Mouse (Mus musculus): Measurements from ENCODE around the gene Zmynd11. TPM values are rescaled to one million over a fixed set of nuclear protein-coding genes. Genes with fewer than 3 reads are reported as not detected.
A peak's percentile ranks its signal among the peaks of the same experiment; 100 is the strongest.

Gene Zmynd11
- total RNA-seq, 2 experiments from 2014 or later = 106 to 127 TPM

DNA sequence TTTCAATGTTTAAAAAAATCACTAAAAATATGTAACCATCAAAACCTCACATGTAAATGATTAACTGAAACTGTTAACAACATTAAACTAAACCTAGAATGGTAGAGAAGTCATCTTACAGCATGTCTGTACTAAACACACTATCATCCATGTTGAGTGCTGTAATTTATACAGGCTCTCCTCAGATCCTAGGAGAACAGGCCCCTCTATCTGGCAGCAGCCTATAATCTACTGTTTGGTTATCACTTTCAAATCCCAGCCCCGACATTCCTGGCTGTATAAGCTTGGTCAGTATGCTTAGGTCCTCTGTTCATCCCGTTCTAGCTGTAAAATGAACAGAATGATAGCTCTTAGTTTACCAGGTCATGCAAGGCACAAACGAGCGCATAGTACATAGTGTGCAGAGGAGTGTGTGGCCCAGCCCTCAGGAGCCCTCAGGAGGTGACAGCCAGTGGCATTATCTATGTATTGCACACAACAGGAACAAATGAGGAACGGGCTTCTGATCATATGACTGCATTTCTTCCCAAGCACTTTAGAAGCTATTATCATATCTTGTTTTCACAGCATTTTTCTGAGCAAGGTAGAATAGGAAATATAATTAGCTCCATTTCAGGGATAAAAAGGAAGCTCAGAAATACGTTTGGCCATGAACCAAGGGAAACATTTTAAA, 51.5 kb downstream of the Zmynd11 start:
- no peak for DNase-seq

DNA sequence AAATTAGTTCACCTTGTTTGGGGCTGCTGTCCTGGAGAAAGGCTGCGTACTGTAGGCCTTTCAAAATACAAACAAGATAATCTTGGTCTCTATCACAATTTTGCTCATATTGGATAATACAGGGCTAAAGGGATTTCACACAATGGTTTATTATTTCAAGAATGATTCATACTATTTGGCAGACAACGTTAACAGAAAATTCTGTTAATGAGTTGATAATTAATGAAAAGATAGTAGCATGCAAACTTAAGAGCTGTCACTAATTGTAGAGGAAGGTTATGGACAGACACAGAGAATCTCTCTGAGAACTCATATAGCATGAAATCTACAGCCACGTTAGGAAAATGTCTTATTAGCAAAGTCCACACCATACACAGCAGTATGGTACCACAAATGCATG, 52.2 kb downstream of the Zmynd11 start:
- no peak for DNase-seq

DNA sequence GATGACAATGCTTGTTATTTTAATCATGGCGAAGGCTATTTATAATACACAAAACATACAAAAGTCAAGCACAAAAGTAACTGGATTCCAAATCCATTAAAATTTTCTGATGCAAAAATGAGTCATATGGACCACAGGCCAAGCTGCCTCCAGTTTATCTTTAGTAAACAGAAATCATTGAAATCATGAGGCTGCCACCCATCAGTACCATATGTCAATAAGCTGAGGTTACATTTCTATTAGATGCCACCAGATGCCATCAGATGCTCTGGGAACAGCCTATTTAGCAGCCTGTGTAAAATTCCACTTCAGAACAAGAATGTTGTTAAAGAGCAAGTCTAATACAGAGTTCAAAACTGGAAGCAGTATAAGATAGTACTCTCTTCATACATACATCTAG, 52.7 kb downstream of the Zmynd11 start:
- no peak for DNase-seq

DNA sequence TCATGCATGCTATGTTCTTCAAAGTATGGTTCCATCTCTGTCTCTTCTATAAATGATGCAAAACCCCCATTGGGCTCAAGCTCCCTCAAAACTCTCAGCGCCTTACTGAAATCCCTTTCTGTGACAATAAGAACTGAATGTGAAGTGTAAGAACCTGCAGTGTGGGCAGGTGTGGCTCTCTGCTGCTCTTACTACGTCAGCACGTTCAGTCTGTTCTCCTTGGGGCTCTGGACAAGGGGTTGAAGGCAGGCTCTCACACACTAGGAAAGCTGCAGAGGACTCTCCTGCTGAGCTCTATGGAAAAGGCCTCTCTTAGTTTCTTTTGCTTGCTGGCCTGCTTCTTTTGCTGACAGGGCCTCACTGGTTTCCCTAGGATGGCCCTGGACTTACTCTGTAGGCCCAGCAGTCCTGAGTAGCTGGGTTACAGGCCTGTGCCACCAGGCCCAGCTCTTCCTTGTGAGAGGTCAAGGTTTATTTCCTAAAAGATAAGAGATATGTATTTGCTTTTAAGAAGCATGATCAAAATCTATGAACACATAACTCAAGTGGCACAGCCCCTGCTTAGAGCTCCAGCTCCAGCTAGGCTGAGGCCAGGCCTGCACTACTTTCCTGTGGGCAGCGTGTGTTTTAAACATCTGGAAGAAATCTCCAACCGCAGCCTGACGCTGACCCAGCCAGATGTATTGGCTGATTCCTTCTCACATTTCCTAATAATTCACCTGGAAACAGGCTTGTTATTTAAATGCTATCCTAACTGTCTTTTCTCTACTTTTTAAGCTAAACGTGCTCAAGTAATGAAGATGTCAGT, 56.5 kb downstream of the Zmynd11 start:
- DNase-seq = no peak

DNA sequence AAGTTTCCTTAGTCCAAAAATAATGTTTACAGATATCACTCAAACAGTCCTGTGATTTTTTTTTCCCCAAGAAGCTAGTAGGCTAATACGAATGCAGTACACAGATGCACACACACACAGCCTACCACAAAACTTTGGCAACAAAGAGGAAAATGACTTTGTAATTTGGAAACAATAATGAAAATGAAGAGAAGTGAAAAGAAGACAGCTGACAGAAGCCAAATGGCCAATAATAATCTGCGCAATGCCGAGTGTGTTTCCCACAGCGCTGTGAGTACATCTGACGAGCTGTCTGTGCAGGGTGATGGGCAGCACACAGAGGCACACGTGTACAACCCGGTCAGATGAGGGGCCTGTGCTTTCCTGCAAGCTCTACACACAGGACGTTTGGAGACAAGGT, 58.4 kb downstream of the Zmynd11 start:
- DNase-seq = no peak

DNA sequence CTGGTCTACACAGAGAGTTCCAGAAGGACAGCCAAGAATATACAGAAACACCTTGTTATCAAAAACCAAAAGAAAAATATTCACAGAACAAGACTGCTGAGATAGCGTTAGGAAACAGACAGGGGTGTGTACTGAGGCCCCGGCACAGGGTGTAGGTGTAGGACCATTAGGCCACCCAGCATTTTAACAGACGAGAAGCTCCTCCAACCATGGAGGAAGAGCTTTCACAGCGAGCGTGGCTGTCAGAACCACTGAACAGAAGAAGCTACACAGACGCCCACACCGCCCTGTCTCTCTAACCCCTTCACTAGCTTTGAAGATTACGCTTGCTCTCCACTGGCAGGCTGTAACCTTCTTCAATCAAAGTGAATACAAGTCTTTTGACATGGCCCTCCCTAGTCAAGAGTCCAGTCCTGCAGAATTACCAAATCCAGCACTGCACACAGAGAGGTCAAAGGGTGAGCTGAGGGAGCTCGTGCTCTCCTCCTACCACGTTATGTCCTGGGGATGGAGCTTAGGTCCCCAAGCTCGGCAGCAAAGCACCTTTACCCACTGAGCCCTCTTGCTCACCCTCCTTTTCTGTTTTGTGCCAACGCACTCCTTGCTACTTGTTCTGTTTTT, 62.4 kb downstream of the Zmynd11 start:
- DNase-seq = peak; percentile 19

DNA sequence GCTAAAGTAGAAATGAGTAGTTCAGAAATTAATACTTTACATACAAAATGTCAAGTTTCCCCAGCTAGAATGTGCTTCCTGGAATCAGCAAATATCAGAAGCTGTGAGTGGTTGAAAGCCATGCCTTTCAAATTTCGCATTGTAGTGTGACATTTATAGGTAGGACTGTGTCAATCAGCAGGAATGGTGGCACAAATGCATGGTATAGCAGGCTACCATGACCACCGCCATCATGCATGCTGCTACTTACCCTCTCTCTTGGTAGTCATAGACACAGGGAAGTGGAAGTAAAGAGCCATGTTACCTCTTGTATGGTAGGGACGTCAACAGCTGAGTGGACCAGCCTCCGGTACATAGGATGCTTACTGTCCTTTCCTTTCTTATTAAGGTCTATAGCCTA, 67.8 kb downstream of the Zmynd11 start:
- no peak for DNase-seq

DNA sequence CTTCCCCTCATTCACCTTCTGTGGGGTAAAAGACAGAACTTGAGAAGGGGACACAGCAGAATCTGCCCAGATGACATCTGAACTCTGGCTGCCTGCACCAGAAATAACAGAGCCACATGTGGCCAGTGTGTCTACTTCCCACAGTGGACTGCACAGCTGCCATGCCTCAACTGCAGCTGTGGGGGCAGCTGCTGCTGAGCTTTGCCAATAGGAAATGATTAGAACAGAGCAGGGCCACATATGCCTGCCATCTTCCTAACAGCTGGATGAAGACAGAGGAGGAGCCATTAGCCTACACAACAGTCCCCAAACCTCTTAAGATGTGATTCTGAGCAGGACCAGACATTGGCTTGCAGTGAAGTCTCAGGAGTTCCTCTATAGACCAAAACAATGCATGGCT, 69.3 kb downstream of the Zmynd11 start:
- DNase-seq = no peak

DNA sequence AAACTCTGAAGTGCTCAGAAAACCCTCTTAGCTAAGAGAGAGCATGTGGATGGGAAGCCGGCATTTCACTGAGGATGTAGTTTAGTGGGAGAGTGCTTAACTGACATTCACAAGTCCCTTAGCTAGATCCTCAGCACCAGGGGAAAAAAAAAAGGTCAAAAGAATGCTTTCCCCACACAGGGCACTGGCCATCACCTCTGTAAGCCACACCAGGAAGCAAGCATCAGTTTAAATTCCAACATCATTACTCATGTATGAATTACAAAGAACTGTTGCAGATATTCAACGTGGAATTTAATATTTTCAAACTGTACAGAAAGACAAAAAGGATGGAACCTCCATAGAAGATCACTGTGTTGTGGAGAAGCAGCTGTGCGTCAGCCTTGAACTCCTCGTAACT, 69.7 kb downstream of the Zmynd11 start:
- no peak for DNase-seq

DNA sequence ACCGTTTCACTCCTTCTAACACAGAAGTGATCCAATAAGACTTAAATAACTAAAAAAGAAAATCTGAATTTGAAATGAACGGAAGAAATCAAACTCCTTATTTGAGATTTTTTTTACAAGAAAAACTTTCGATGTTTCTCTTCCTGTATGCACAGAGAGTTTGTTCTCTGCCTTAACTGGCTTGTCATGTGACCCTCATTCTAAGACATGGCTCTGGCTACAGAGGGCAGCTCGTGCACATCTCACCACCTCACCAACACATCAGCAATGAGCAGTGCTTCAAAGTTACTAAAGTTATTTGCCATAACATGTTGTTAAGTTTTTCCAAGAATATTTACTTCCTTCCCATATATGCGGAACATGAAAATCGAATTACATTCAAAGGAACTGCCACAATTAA, 70.5 kb downstream of the Zmynd11 start:
- DNase-seq = no peak

DNA sequence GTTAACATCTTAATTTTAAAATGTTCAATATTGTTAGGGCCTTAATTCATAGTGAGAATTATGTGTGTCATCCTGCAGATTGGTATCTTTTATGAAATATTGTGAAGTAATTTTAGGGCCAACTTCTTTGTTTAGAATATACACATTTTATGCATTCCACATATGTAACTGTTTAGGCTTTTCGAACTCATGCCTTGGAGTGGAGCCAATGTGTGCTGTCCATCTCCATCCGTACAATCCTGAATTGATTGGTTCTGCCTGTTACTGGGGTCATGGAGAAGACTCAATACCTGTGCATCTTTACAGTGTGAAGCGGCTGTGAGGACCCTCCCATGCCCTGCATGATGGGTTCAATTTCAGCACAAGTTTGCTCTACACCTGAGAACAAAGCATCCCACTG, 72.3 kb downstream of the Zmynd11 start:
- DNase-seq = no peak

DNA sequence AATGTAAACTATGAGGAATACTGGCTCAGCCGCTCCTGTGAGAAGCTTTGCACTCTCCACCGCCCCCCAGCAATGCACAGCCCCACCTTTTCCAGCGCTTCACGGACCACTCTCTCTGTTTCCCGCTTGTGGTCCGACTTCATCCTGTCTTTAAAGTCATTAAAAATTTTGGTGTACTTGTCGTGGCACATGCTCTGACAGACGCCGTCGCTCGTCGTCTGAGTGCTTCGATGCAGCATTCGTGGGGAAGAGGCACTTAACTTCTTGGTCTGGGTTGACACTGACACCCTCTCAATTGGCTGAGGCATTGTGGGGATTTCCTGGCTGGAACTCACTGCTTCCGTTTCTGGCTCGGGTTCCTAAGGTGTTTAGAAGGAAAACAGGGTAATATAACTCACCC, 75.8 kb downstream of the Zmynd11 start:
- DNase-seq = no peak

DNA sequence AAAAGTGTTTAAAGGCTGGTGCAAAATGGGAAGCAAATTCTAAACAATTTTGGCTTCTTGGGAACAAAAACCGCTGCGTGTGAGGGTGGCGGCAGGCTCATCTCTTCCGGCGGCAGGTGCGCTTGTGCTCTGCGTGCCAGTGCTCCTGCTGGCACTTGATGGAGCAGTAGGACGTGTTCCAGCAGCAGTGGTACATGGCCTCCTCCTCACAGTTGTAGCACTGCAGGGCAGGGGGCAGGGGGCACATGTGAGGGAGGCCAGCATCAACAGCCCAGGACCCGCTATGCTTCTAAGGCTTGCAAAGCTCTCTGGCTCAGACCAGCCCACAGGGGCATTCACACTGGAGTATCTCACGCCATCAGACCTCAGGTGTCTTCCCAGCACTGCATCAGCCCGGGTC, 78.4 kb downstream of the Zmynd11 start:
- DNase-seq = no peak

DNA sequence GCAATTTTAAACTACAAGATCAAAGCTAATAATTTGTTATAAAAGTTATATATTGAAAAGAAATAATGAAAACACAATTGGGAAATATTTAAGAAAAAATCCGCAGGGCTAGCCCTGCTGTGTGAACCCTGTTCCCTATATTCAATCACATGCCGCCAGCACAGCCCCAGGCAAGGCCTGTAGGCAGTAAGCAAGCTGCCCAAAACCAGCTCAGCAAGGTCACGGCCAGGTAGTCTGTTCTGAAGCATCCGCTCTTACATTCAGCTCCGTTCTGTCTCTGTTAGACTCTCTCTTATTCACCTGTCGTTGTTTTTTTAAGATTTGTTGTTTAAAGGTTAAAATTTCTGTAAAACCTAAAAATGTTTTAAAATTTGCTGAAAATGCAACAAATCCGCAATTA, 78.9 kb downstream of the Zmynd11 start:
- DNase-seq = no peak

DNA sequence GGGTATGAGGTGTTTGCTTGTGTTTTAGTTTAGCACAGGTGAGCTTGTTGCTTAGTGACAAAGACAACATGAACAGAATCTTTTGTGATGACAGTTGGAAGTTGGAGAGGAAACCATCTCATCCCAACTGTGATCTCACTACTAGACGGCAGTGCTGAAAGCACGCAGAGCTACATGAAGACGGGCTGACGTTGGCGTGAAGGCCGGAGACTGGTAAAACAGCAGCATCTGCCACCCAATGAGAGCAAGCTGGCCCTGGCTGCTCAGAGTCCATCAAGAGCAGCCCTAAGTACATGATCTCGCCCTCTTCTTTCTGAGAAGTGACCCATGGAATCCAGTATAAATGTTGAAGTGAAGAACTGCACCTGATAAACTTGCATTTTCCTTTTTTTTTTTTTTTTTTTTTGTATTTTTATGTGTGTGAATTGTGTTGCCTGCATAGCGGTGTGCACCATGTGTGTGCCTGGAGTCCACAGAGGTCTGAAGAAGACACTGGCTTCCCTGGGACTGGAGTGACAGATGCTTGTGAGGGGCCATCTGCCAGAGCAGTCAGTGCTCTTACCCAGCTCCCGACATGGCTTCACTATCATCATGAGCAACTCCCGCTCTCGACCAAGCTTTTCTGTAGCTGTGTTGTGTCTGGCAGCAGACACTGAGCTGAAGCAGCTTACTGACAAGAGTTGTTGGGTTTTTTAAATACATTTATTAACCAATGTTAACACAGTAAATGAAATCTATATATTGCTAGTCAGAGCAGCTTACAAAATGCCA, 80.8 kb downstream of the Zmynd11 start:
- DNase-seq = no peak

DNA sequence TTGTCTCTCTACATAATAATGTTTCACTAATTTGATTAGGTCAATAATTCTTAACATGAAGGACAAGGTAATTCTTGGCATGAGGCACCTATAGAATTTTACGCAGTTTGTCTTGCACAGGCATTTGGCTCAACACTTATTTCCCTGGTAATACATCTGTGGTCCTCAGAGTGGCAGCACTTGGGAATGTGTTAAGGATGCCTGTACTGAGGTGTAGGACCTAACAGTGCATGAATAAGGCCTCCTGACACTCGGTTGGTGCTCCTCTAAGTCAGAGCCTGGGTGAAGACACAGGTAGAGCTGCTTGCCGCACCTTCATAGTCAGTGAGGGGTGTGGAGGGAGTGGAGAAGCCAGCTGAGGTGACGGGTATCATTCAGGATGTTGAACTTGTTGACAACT, 81.8 kb downstream of the Zmynd11 start:
- DNase-seq = no peak

DNA sequence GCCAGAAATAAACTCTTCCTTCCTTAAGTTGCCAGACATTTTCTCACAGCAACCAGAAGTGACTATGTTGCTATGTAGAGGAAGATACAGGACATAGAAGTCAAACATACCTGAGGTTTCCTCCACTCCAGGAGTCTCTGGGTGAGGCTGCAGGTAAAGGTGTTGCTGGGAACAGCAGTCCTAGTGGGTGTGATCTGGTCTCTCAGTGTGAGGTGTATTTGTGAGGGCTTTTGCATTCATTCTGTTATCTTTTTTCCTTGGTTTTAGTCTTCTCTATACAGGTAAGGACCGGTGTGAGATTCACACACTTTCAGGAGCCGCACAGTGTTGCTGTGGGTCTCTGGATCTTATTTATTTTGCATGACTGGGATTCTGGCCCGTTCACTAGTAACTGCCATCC, 83.6 kb downstream of the Zmynd11 start:
- no peak for DNase-seq

DNA sequence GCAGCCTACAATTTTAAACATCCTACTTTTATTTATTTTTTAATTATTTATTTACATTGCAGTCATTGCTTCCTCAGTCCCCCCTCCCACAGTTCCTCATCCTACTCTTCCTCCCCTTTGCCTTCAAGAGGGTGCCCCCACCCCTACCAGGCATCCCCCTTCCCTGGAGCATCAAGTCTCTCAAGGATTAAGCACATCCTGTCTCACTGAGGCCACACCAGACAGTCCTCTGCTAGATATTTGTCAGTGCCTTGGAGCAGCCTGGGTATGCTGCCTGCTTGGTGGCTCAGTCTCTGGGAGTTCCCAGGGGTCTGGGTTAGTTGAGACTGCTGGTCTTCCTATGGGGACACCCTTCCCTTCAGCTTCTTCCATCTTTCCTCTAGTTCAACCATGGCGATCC, 91.0 kb downstream of the Zmynd11 start:
- DNase-seq = no peak

DNA sequence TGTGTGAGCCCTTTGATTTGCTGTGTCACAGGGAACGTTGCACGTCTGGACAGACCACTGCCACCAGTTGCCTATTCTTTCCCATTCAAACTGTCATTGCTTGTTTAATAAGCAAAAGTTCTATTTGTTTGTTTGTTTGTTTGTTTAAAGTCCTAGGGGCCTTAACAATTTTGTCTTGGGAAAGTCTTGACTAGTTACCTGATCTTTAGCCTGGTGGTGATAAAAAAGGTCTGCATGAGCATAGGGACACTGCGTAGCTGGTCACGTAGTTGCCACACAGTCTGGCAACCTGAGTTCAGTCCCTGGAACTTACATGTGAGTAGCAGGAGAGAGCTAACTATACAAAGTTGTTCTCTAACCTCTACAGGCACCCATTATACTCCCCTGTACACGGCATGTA, 95.9 kb downstream of the Zmynd11 start:
- no peak for DNase-seq

DNA sequence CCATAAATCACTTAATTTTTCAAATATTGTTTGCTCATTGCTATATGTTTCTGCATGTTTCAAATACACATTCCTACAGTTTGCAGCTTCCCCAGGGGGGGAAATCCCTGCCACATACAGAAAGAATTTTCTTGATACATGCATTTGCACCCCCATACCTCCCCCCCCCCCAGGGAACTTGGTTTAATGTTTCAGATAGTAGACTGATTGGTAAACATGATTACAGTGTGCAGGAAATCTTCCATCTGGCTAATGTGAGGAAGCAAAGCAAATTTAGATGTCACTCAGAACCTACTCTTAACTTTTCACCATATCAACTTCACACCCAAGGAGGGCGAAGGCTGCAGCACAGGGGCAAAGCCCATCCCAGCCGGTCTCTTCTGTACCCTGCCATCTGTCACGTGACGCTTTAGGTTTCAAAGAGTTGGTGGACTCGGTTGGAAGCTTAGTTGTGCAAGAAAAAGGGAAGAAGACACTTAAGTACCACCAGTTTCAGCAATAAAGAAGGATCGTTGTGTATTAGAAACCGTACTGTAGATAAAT, 97.1 kb downstream of the Zmynd11 start:
- DNase-seq = no peak

DNA sequence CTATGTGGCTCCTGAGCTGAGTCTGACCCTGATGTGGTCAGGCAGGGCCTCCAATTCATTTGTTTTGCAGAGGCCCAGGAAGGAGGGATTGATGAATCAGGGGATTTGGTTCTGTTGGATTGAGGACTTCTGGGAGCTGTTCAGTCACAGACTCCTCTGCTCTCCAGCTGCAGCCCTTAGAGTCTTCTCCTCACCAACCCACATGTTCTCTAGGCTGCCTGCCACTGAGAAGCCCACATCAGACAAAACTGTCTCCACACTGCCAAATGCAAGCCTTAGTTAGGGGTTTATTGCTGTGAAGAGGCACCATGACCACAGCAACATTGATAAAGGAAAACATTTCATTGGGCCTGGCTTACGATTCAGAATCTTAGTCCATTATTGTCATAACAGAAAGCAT, 101.5 kb downstream of the Zmynd11 start:
- no peak for DNase-seq

DNA sequence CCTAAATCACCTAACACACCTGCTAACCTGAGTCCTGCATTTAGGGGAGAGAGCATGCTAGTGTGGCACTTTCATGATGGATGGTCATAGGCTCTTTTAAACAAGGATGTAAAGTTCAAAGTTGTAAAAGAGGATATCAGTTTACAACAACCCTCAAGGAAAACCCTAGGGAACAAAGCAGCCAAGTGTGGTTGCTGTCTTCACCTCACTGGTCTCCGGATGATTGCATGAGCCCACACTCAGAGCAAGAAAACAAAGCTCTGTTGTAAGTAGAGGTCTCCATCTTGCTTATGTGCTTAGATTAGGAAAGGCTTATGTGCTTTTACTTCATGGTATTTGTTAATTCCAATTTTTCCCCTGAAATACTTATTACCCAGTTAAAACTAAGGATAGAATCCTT, 104.4 kb downstream of the Zmynd11 start:
- DNase-seq = no peak

DNA sequence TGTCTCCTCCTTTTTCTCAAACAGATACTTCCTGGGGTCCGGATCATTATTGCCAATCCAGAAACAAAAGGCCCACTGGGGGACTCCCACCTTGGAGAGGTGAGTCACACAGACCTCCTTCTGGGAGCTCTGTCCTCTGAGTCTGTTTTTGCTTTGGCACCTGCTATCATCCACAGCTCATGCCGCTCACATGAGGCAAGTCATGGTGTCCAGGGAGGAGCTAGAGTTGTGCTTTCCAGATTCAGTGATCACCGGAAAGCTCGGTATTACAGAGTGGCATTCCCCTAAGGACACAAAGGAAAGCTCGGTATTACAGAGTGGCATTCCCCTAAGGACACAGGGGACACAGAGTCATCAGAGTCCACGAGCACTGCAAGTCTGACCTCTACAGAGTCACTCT, 108.5 kb downstream of the Zmynd11 start:
- DNase-seq = no peak

Data from adrenal gland, postnatal 10 days (tissue).